Mouse (Mus musculus) layer of hippocampus, postnatal 36 days (tissue): ENCODE measurements at regions not wholly inside any gene's neighbourhood (a gene's known extent, or its start where the extent isn't known, plus 50 kb on each side); places are given as distances from the start of the nearest gene placed in this dataset.

ENCODE experiments used
- DNase-seq, 2 experiments: peaks; one replicate each; pipeline ENCODE4 v3.0.0; 2022

GRCm38 (mm10) chr5:41206462-41206861, 501.5 kb downstream of the Rab28 start:
- no peak for DNase-seq

- DNase-seq, result no peak
Measured at GRCm38 (mm10) chr5:41204417-41204816, 503.5 kb downstream of the Rab28 start.

- DNase-seq, result no peak
Measured at GRCm38 (mm10) chr5:41187193-41187592, 520.8 kb downstream of the Rab28 start.

- DNase-seq, result no peak
Measured at GRCm38 (mm10) chr5:41177220-41177619, 530.7 kb downstream of the Rab28 start.

GRCm38 (mm10) chr5:41165870-41166626, 541.9 kb downstream of the Rab28 start:
- DNase-seq, result no peak

- DNase-seq, result no peak
Measured at GRCm38 (mm10) chr5:41125050-41125449, 582.9 kb downstream of the Rab28 start.

GRCm38 (mm10) chr5:41117658-41118057, 590.3 kb downstream of the Rab28 start:
- DNase-seq, result no peak

- DNase-seq, result no peak
Measured at GRCm38 (mm10) chr5:41087773-41088172, 620.2 kb downstream of the Rab28 start.

- peak in 1 of 2 experiments; percentile 20 for DNase-seq
Measured at GRCm38 (mm10) chr5:41076412-41076811, 631.5 kb downstream of the Rab28 start.

- DNase-seq, result no peak
Measured at GRCm38 (mm10) chr5:41061646-41062045, 646.3 kb downstream of the Rab28 start.

- no peak for DNase-seq
Measured at GRCm38 (mm10) chr5:41061222-41061621, 646.7 kb downstream of the Rab28 start.

GRCm38 (mm10) chr5:41058015-41058414, 649.9 kb downstream of the Rab28 start:
- no peak for DNase-seq

GRCm38 (mm10) chr5:41051948-41052347, 656.0 kb downstream of the Rab28 start:
- DNase-seq, result no peak

- no peak for DNase-seq
Measured at GRCm38 (mm10) chr5:41048515-41048914, 659.4 kb downstream of the Rab28 start.

- DNase-seq, result no peak
Measured at GRCm38 (mm10) chr5:41045221-41045620, 662.7 kb downstream of the Rab28 start.

- DNase-seq, result peak; percentile 32 to 70
Measured at GRCm38 (mm10) chr5:41044465-41044864, 663.5 kb downstream of the Rab28 start.

GRCm38 (mm10) chr5:41038790-41039189, 669.2 kb downstream of the Rab28 start:
- DNase-seq, result no peak

GRCm38 (mm10) chr5:41006692-41007091, 701.3 kb downstream of the Rab28 start:
- peak in 1 of 2 experiments; percentile 2 for DNase-seq

- no peak for DNase-seq
Measured at GRCm38 (mm10) chr5:40986562-40986961, 721.4 kb downstream of the Rab28 start.

- no peak for DNase-seq
Measured at GRCm38 (mm10) chr5:40974892-40975291, 733.1 kb downstream of the Rab28 start.

GRCm38 (mm10) chr5:40952901-40953595, 754.9 kb downstream of the Rab28 start:
- peak; percentile 48 to 51 for DNase-seq

GRCm38 (mm10) chr5:40929127-40929526, 778.8 kb downstream of the Rab28 start:
- DNase-seq, result peak in 1 of 2 experiments; percentile 2

- no peak for DNase-seq
Measured at GRCm38 (mm10) chr5:40920920-40921319, 787.0 kb downstream of the Rab28 start.

- DNase-seq, result no peak
Measured at GRCm38 (mm10) chr5:40908803-40909202, 799.2 kb downstream of the Rab28 start.
